8 mouse cellular contexts compared by ENCODE assay signal in genomic region chr12:117844075-117844408, GRCm38 (mm10). TPM values are rescaled to one million over a fixed set of nuclear protein-coding genes. Genes with fewer than 3 reads are reported as not detected.
DNase-seq lines count a peak whose midpoint lies in the region; ATAC-seq and TF ChIP-seq lines count a peak whose summit lies in the region.

No protein-coding gene starts in this region.

- no peaks in the 10 kb centered on the region for H3K36me3 ChIP-seq in heart, embryonic 14.5 days (ENCODE audit: control insufficient read depth, insufficient read depth, low read length)
- no peaks in the 10 kb centered on the region for H3K36me3 ChIP-seq in ES-Bruce4 (ENCODE audit: control insufficient read depth, insufficient read depth, low read length, poor library complexity, severe bottlenecking)
- H3K36me3 ChIP-seq in forebrain, embryonic 15.5 days = no peaks in the 10 kb centered on the region
- H3K36me3 ChIP-seq in liver, embryonic 16.5 days (ENCODE audit: control insufficient read depth, insufficient read depth) = no peaks in the 10 kb centered on the region

- no peaks in the 10 kb centered on the region for H3K27me3 ChIP-seq in heart, embryonic 14.5 days (ENCODE audit: control insufficient read depth, insufficient read depth, low read length)
- H3K27me3 ChIP-seq in ES-Bruce4 (ENCODE audit: control insufficient read depth, insufficient read depth, low read length, poor library complexity, severe bottlenecking) = no peaks in the 10 kb centered on the region
- H3K27me3 ChIP-seq in forebrain, embryonic 15.5 days = 0 out of 2 replicates have a peak, but pooled peaks cover 6% of the 10 kb centered on the region
- no peaks in the 10 kb centered on the region for H3K27me3 ChIP-seq in liver, embryonic 16.5 days (ENCODE audit: control insufficient read depth, insufficient read depth, low read depth, low read length)

- no peaks in the 10 kb centered on the region for H3K9me3 ChIP-seq in heart, embryonic 14.5 days (ENCODE audit: control insufficient read depth, low read length)
- H3K9me3 ChIP-seq in ES-Bruce4 (replicated peaks; ENCODE audit: control insufficient read depth, insufficient read depth, low read length, poor library complexity, severe bottlenecking) = no peaks in the 10 kb centered on the region
- no peaks in the 10 kb centered on the region for H3K9me3 ChIP-seq in forebrain, embryonic 15.5 days
- H3K9me3 ChIP-seq in liver, embryonic 16.5 days (replicated peaks; ENCODE audit: control insufficient read depth, low read length) = no peaks in the 10 kb centered on the region

- H3K4me1 ChIP-seq in heart, embryonic 14.5 days (ENCODE audit: control insufficient read depth in 2 of 2, insufficient read depth in 2 of 2, low read length in 2 of 2) = peaks cover 0 to 13% of the 10 kb centered on the region in 2 experiments; a peak in 3 of 4 replicates
- H3K4me1 ChIP-seq in ES-Bruce4 (ENCODE audit: control insufficient read depth, insufficient read depth, low read length) = peaks cover 2% of the 10 kb centered on the region
- H3K4me1 ChIP-seq in forebrain, embryonic 15.5 days = peaks cover 4% of the 10 kb centered on the region
- peaks cover 7% of the 10 kb centered on the region for H3K4me1 ChIP-seq in liver, embryonic 16.5 days (ENCODE audit: control insufficient read depth, low read depth, low read length)

- no peak for TF ChIP-seq EP300 in ES-Bruce4 (IDR thresholded peaks at IDR 0.05; ENCODE audit: insufficient read depth, low read depth, low read length)

- H3K9ac ChIP-seq in heart, embryonic 14.5 days (ENCODE audit: low read length) = peak overlapping the region; percentile 90
- H3K9ac ChIP-seq in ES-Bruce4 (ENCODE audit: low read depth, poor library complexity, severe bottlenecking) = peak overlapping the region; percentile 80
- H3K9ac ChIP-seq in forebrain, embryonic 15.5 days (replicated peaks) = peak overlapping the region; percentile 80
- H3K9ac ChIP-seq in liver, embryonic 16.5 days (ENCODE audit: low read depth, low read length) = peak overlapping the region; percentile 74

- no peak for TF ChIP-seq CTCF in ES-Bruce4 (IDR thresholded peaks at IDR 0.05; ENCODE audit: low read depth, low read length)

- WGBS in heart, embryonic 14.5 days = under 1% methylated on average over 15 of the region's 15 CpGs
- WGBS in forebrain, embryonic 15.5 days = 0% methylated on average over 15 of the region's 15 CpGs
- 0% methylated on average over 15 of the region's 15 CpGs for WGBS in liver, embryonic 16.5 days (ENCODE audit: insufficient replicate concordance)

- TF ChIP-seq POLR2A in ES-Bruce4 (IDR thresholded peaks at IDR 0.05; ENCODE audit: insufficient read depth, low read length) = no peak

- peak overlapping the region; percentile 72 for H3K4me2 ChIP-seq in heart, embryonic 14.5 days (ENCODE audit: low read length)
- H3K4me2 ChIP-seq in forebrain, embryonic 15.5 days (replicated peaks) = peak overlapping the region; percentile 100
- H3K4me2 ChIP-seq in liver, embryonic 16.5 days (ENCODE audit: low read depth, low read length) = peak overlapping the region; percentile 88

- DNase-seq in heart, adult 11 months = no peak
- DNase-seq in ovary, postnatal 36 days (ENCODE audit: low spot score) = no peak
- no peak for DNase-seq in gastrocnemius, postnatal 25 days
- no peak for DNase-seq in spleen, postnatal 14 days (ENCODE audit: low spot score in 2 of 2)

- no peak for ATAC-seq in heart, embryonic 14.5 days (ENCODE audit: insufficient number of reproducible peaks, insufficient read depth, low FRiP score, low read depth)
- ATAC-seq in forebrain, embryonic 15.5 days (replicated peaks) = no peak
- no peak for ATAC-seq in liver, embryonic 16.5 days (ENCODE audit: low read depth)

- peak overlapping the region in 1 of 2 experiments; percentile 52; a peak in 1 of 4 replicates for H3K27ac ChIP-seq in heart, embryonic 14.5 days (replicated peaks in 1 of 2; ENCODE audit: control insufficient read depth in 1 of 2, insufficient read depth in 1 of 2, low read depth in 2 of 2, low read length in 2 of 2)
- H3K27ac ChIP-seq in ES-Bruce4 (ENCODE audit: insufficient read depth, low read length) = no peak overlapping the region
- H3K27ac ChIP-seq in forebrain, embryonic 15.5 days (replicated peaks) = no peak overlapping the region
- no peak overlapping the region for H3K27ac ChIP-seq in liver, embryonic 16.5 days (ENCODE audit: low read length)

- H3K4me3 ChIP-seq in heart, embryonic 14.5 days (ENCODE audit: control insufficient read depth in 1 of 2, insufficient read depth in 1 of 2, low read depth in 1 of 2, low read length in 2 of 2) = peak overlapping the region; percentile 65 to 72
- peak overlapping the region; percentile 96 for H3K4me3 ChIP-seq in ES-Bruce4 (ENCODE audit: low read depth, low read length)
- peak overlapping the region; percentile 72 for H3K4me3 ChIP-seq in forebrain, embryonic 15.5 days
- H3K4me3 ChIP-seq in liver, embryonic 16.5 days (ENCODE audit: low read depth, low read length) = peak overlapping the region; percentile 80

RNA-seq across cellular contexts. Expression of gene Cdca7l, which starts 40.0 kb away (rescaled TPM):
- polyA plus RNA-seq in heart, embryonic 14.5 days (2014; fragmentation: Nextera tagmentation; extraction: Ambion mirVana) = 9.7 and 10.1 TPM in 2 replicates
- 29.1 and 34.8 TPM in 2 replicates for polyA plus RNA-seq in ES-Bruce4 (2011; ENCODE audit: insufficient read depth, insufficient read length, low read depth, missing spikeins)
- 11.6 and 13.9 TPM in 2 replicates for polyA plus RNA-seq in forebrain, embryonic 15.5 days (2015; fragmentation: Nextera tagmentation; extraction: Ambion mirVana)
- polyA plus RNA-seq in liver, embryonic 16.5 days (2015; fragmentation: Nextera tagmentation; extraction: Ambion mirVana) = 12.8 and 13.7 TPM in 2 replicates
- total RNA-seq in gastrocnemius, postnatal 25 days (2021) = under 1 TPM in 1 of 2 experiments, not detected in 1; 0.56 TPM
